Mouse (Mus musculus): ENCODE data around the gene Nrxn3.

Nrxn3 gene

GRCm38 (mm10) chr12:88812173-88812572, 89.5 kb downstream of the Nrxn3 start:
- DNase-seq (ENCODE audit: low read depth, low spot score), result no peak

DNA sequence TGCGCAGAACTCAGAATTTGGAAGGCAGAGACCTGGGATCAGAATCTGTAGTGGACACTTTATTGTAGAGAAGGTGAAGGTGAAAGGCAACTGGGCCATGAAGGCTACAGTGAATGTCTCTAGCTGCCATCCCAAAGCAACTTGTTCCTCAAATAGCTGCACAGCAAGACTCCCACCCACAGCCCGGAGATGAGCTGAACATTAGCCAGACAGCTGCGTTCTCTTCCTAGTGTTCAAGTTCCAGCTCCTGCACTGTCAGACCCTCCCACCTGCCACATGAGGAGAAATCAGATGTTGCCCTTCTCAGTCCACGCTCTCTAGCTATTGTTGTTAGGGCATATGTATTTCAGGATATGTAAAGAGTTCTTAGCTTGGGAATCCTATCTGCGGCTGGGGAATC, 94.2 kb downstream of the Nrxn3 start:
- no peak for DNase-seq (ENCODE audit: low read depth, low spot score)

- DNase-seq (ENCODE audit: low read depth, low spot score), result no peak
Observed at GRCm38 (mm10) chr12:88818622-88819334, 96.1 kb downstream of the Nrxn3 start.

- no peak for DNase-seq (ENCODE audit: low read depth, low spot score)
Observed at GRCm38 (mm10) chr12:88819335-88819709, 96.6 kb downstream of the Nrxn3 start.

- DNase-seq (ENCODE audit: low read depth, low spot score), result no peak
Observed at GRCm38 (mm10) chr12:88820131-88820530, 97.5 kb downstream of the Nrxn3 start.

GRCm38 (mm10) chr12:88830851-88831250, 108.2 kb downstream of the Nrxn3 start:
- DNase-seq (ENCODE audit: low read depth, low spot score), result no peak

- DNase-seq (ENCODE audit: low read depth, low spot score), result no peak
Observed at GRCm38 (mm10) chr12:88835821-88836220, 113.1 kb downstream of the Nrxn3 start.

GRCm38 (mm10) chr12:88839724-88840123, 117.0 kb downstream of the Nrxn3 start:
- no peak for DNase-seq (ENCODE audit: low read depth, low spot score)

DNA sequence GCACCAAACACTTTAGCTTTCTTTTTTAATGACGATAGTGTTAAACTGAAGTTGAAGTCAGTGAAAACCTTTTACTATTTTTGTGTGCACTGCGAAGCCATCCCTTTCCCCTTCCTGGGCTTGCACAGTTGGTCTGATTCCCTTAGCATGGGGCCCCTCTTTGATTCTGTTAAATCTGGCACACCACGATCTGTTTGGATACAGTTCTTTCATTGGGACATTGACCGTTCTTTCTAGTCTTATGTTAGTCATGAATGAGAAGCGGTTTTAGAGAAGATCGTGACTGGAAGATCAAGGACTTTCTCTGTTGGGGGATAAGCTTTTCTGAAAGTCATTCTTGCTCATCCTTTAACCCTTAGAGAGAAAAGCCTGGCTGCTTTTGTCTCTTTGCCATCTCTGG, 118.7 kb downstream of the Nrxn3 start:
- no peak for DNase-seq (ENCODE audit: low read depth, low spot score)

GRCm38 (mm10) chr12:88850400-88851179, 127.9 kb downstream of the Nrxn3 start:
- no peak for DNase-seq (ENCODE audit: low read depth, low spot score)

DNA sequence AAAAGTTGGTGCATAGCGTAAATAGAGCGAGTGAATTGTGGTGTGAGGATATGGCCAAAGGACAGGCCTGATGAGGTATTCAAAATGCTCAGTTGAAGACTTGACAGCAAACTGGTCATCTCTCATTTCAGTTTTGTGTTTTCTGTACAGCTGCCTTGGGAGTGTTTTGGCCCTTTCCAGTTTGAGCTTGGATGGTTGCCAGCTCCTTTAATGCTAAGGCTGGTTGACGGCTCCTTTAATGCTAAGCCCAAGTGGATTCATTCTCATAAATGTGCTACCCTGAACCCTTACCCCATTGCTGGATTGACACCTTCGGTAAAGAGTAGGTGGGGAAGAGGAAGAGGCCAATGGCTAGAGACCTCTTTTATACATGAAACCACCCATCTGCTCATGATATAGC, 131.4 kb downstream of the Nrxn3 start:
- DNase-seq (ENCODE audit: low read depth, low spot score), result no peak

GRCm38 (mm10) chr12:88857701-88858100, 135.0 kb downstream of the Nrxn3 start:
- no peak for DNase-seq (ENCODE audit: low read depth, low spot score)

- DNase-seq (ENCODE audit: low read depth, low spot score), result no peak
Observed at GRCm38 (mm10) chr12:88859456-88860345, 137.0 kb downstream of the Nrxn3 start.

DNA sequence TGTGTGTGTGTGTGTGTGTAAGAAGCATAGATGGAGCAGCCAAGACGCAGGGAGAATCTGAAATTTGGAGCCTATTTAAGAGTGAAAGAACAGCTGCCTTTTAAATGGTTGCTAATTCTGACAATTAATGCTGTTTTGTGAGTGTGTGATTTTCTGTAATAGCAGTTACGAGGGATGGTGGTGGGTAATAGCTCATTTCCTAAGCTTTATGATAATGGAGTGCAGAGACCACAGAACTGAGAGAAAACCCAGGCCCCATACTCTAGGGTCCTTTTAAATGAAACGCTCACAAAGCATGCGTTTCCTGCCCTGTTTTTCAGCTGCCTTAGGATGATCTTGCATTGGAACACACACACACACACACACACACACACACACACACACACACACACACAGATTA, 137.7 kb downstream of the Nrxn3 start:
- no peak for DNase-seq (ENCODE audit: low read depth, low spot score)

- DNase-seq (ENCODE audit: low read depth, low spot score), result no peak
Observed at GRCm38 (mm10) chr12:88863069-88863468, 140.4 kb downstream of the Nrxn3 start.

DNA sequence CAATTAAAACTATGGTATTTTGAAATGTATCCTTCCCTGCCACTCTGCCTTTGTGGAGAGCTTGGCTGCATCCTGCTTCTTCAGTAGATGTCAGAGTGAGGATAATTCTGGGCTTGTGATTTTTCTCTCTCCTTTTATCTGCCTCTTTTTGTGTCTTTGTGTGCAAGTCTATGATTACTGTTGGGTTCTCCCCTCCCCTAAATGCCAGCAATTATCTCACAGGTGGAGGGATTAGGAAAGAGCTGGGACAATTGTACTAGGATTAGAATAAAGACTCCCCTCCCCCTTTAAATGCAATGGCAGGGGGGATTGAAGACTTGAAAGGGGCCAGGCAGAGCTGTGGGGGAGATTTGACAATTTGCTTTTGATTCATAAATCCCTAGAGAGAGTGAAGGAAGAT, 145.6 kb downstream of the Nrxn3 start:
- DNase-seq (ENCODE audit: low read depth, low spot score), result no peak

GRCm38 (mm10) chr12:88897331-88897730, 174.7 kb downstream of the Nrxn3 start:
- DNase-seq (ENCODE audit: low read depth, low spot score), result no peak

- DNase-seq (ENCODE audit: low read depth, low spot score), result no peak
Observed at GRCm38 (mm10) chr12:88900014-88900727, 177.5 kb downstream of the Nrxn3 start.

GRCm38 (mm10) chr12:88900728-88901080, 178.0 kb downstream of the Nrxn3 start:
- no peak for DNase-seq (ENCODE audit: low read depth, low spot score)

DNA sequence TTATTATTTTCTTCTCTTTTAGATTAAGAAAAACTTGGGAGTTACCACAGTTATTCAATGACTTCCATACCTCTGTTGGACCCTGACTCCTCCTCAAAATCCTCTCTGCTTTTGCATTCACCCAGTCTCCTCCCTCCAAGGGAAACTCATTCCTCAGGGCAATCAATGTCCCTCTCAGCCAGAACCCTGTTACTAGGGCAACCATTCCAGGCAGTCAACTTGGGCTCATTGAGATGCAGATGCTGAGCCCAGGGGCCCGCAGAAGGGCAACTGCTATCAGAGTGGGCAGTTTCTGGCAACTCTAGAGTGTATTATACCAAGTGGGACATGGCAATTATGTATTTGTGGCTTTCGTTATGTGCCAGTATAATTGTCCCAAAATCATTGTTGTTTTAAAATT, 188.1 kb downstream of the Nrxn3 start:
- DNase-seq (ENCODE audit: low read depth, low spot score), result no peak

GRCm38 (mm10) chr12:88916752-88917151, 194.1 kb downstream of the Nrxn3 start:
- no peak for DNase-seq (ENCODE audit: low read depth, low spot score)

DNA sequence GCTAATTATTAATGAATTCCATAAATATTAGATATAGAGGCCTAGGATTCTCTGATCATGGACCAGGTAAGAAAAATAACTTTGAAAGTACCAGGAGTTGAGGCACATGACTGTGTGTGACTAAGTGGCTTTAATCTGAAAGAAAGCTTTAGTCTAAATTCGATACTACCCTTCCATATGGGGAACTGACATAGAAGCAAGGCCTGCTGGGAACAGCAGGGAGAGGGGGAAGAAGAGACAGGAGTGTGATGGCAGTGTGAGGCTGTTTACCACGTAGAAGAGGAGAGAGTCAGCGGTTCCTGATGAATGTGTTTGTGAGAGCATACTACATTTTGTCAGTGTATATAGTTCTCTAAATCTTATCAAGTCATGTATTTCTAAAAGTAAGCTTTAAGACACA, 202.2 kb downstream of the Nrxn3 start:
- no peak for DNase-seq (ENCODE audit: low read depth, low spot score)

Data from CD4-positive helper T cell, adult 2 months (primary cell).